ENCODE assay signal across 18 mouse cellular contexts in genomic region chr6:4925966-4926687, GRCm38 (mm10). TPM values are rescaled to one million over a fixed set of nuclear protein-coding genes. Genes with fewer than 3 reads are reported as not detected.
DNase-seq lines count a peak whose midpoint lies in the region; ATAC-seq and TF ChIP-seq lines count a peak whose summit lies in the region.
"Had no signal": no experiment of that assay in that cellular context is flagged by ENCODE, and none has a peak within 500 bp of the region (broad histone marks: within the 10 kb centered on the region; RNA-seq: fewer than 3 reads in every experiment).

No protein-coding gene starts in this region.

- ATAC-seq in heart, postnatal 0 days (ENCODE audit: insufficient read depth, low read depth), result peak; percentile 62; the same call in 1 of the 2 replicates
- ATAC-seq in heart, embryonic 11.5 days (replicated peaks; ENCODE audit: insufficient number of reproducible peaks, low FRiP score, low TSS enrichment), result no peak; the same call in 1 of the 2 replicates
- no peak for ATAC-seq in forebrain, embryonic 11.5 days (replicated peaks; ENCODE audit: low FRiP score)
- ATAC-seq in lung, postnatal 0 days, result no peak
- ATAC-seq: forebrain, embryonic 16.5 days had no signal

- no peak overlapping the region for H3K9ac ChIP-seq in heart, postnatal 0 days (replicated peaks; ENCODE audit: low read depth, low read length)
- H3K9ac ChIP-seq in heart, embryonic 11.5 days (ENCODE audit: low read depth, low read length), result no peak overlapping the region
- no peak overlapping the region for H3K9ac ChIP-seq in forebrain, embryonic 11.5 days (ENCODE audit: low read length)
- no peak overlapping the region for H3K9ac ChIP-seq in lung, postnatal 0 days (replicated peaks; ENCODE audit: low read depth)
- H3K9ac ChIP-seq: hindbrain, embryonic 14.5 days; limb, embryonic 12.5 days had no signal

- H3K9me3 ChIP-seq in heart, postnatal 0 days (replicated peaks; ENCODE audit: control insufficient read depth, low read length), result no peaks in the 10 kb centered on the region
- no peaks in the 10 kb centered on the region for H3K9me3 ChIP-seq in heart, embryonic 11.5 days (replicated peaks; ENCODE audit: control insufficient read depth, low read length)
- no peaks in the 10 kb centered on the region for H3K9me3 ChIP-seq in forebrain, embryonic 11.5 days (ENCODE audit: control insufficient read depth, low read length)
- no peaks in the 10 kb centered on the region for H3K9me3 ChIP-seq in lung, postnatal 0 days (ENCODE audit: low read length)
- H3K9me3 ChIP-seq: limb, embryonic 12.5 days had no signal

- H3K4me3 ChIP-seq in heart, postnatal 0 days (ENCODE audit: low read depth, low read length), result no peak overlapping the region
- no peak overlapping the region for H3K4me3 ChIP-seq in heart, embryonic 11.5 days (ENCODE audit: low read depth, low read length)
- no peak overlapping the region for H3K4me3 ChIP-seq in brown adipose tissue, adult 24 weeks (ENCODE audit: insufficient read depth, low read depth, low read length)
- H3K4me3 ChIP-seq in forebrain, embryonic 11.5 days (ENCODE audit: low read depth, low read length), result no peak overlapping the region
- H3K4me3 ChIP-seq in lung, postnatal 0 days (ENCODE audit: low read depth, low read length), result no peak overlapping the region
- H3K4me3 ChIP-seq: limb, embryonic 12.5 days; myocyte had no signal

- no peak overlapping the region for H3K27ac ChIP-seq in heart, postnatal 0 days (ENCODE audit: low read depth)
- no peak overlapping the region for H3K27ac ChIP-seq in heart, embryonic 11.5 days (ENCODE audit: low read depth, low read length)
- peak overlapping the region; percentile 75 for H3K27ac ChIP-seq in brown adipose tissue, adult 24 weeks (replicated peaks; ENCODE audit: low read depth, low read length)
- H3K27ac ChIP-seq in forebrain, embryonic 11.5 days (ENCODE audit: low read depth, low read length), result no peak overlapping the region
- H3K27ac ChIP-seq in lung, postnatal 0 days (ENCODE audit: low read length), result no peak overlapping the region
- H3K27ac ChIP-seq: hindbrain, embryonic 14.5 days; limb, embryonic 12.5 days had no signal

- H3K27me3 ChIP-seq in heart, postnatal 0 days (ENCODE audit: control insufficient read depth, insufficient read depth, low read length), result no peaks in the 10 kb centered on the region
- no peaks in the 10 kb centered on the region for H3K27me3 ChIP-seq in heart, embryonic 11.5 days (ENCODE audit: control insufficient read depth, insufficient read depth, low read length)
- no peaks in the 10 kb centered on the region for H3K27me3 ChIP-seq in forebrain, embryonic 11.5 days (ENCODE audit: control insufficient read depth, insufficient read depth, low read length)
- H3K27me3 ChIP-seq in lung, postnatal 0 days (replicated peaks; ENCODE audit: insufficient read depth, low read length), result no peaks in the 10 kb centered on the region
- H3K27me3 ChIP-seq: limb, embryonic 12.5 days had no signal

- H3K4me1 ChIP-seq in heart, postnatal 0 days (ENCODE audit: control insufficient read depth, insufficient read depth), result no peaks in the 10 kb centered on the region
- no peaks in the 10 kb centered on the region for H3K4me1 ChIP-seq in heart, embryonic 11.5 days (ENCODE audit: control insufficient read depth, insufficient read depth, low read length)
- H3K4me1 ChIP-seq in brown adipose tissue, adult 24 weeks (ENCODE audit: control insufficient read depth, insufficient read depth, insufficient read length, low read length), result no peaks in the 10 kb centered on the region; the same call in 1 of the 2 replicates
- H3K4me1 ChIP-seq in forebrain, embryonic 11.5 days (replicated peaks; ENCODE audit: control insufficient read depth, insufficient read depth, low read length), result no peaks in the 10 kb centered on the region
- no peaks in the 10 kb centered on the region for H3K4me1 ChIP-seq in lung, postnatal 0 days (ENCODE audit: insufficient read depth, low read depth, low read length)
- H3K4me1 ChIP-seq: limb, embryonic 12.5 days had no signal

- WGBS in heart, postnatal 0 days, result 55% methylated on average over 14 of the region's 14 CpGs
- WGBS in heart, embryonic 11.5 days (ENCODE audit: insufficient replicate concordance), result 63% methylated on average over 14 of the region's 14 CpGs
- 82% methylated on average over 14 of the region's 14 CpGs for WGBS in forebrain, embryonic 11.5 days
- WGBS in lung, postnatal 0 days, result 52% methylated on average over 14 of the region's 14 CpGs

- no peak for TF ChIP-seq CTCF in heart, postnatal 0 days (IDR thresholded peaks at IDR 0.05; ENCODE audit: low read depth)
- TF ChIP-seq CTCF in lung, postnatal 0 days (IDR thresholded peaks at IDR 0.05), result no peak

- no peak overlapping the region for H3K4me2 ChIP-seq in heart, postnatal 0 days (ENCODE audit: low read depth, low read length)
- no peak overlapping the region for H3K4me2 ChIP-seq in heart, embryonic 11.5 days
- H3K4me2 ChIP-seq in forebrain, embryonic 11.5 days (ENCODE audit: low read depth, low read length, severe bottlenecking), result no peak overlapping the region
- H3K4me2 ChIP-seq in lung, postnatal 0 days (replicated peaks; ENCODE audit: low read depth, low read length), result no peak overlapping the region
- H3K4me2 ChIP-seq: hindbrain, embryonic 14.5 days; limb, embryonic 12.5 days; midbrain, embryonic 11.5 days had no signal

- no peaks in the 10 kb centered on the region for H3K36me3 ChIP-seq in heart, postnatal 0 days (replicated peaks; ENCODE audit: control insufficient read depth, insufficient read depth, low read length)
- H3K36me3 ChIP-seq in heart, embryonic 11.5 days (ENCODE audit: control insufficient read depth, insufficient read depth, low read length), result no peaks in the 10 kb centered on the region
- H3K36me3 ChIP-seq in forebrain, embryonic 11.5 days (ENCODE audit: control insufficient read depth, insufficient read depth, low read length), result no peaks in the 10 kb centered on the region
- H3K36me3 ChIP-seq in lung, postnatal 0 days (ENCODE audit: insufficient read depth, low read length), result no peaks in the 10 kb centered on the region
- H3K36me3 ChIP-seq: limb, embryonic 12.5 days had no signal

- TF ChIP-seq EP300 in heart, postnatal 0 days (IDR thresholded peaks at IDR 0.05; ENCODE audit: low read depth), result no peak
- TF ChIP-seq EP300 in lung, postnatal 0 days (IDR thresholded peaks at IDR 0.05), result no peak

- DNase-seq in heart, postnatal 0 days (ENCODE audit: low spot score), result peak; percentile 9
- DNase-seq in right cerebral cortex, adult 18-20 months, result peak; percentile 41
- DNase-seq in right cerebral cortex, postnatal 25 days, result no peak
- no peak for DNase-seq in forebrain, embryonic 11.5 days (ENCODE audit: low spot score)
- DNase-seq in lung, postnatal 0 days (ENCODE audit: low spot score), result no peak
- DNase-seq: cerebellum, adult 8-10 months; heart, adult 18-20 months; kidney, adult 11 months; kidney, postnatal 36 days; lung, postnatal 36 days; thymus, postnatal 14 days had no signal

RNA-seq across cellular contexts. Expression of gene Ppp1r9a, which starts 23.4 kb away (rescaled TPM):
- 11.3 and 11.6 TPM in 2 replicates for total RNA-seq in heart, postnatal 0 days (2014; rRNA removed; ENCODE audit: low replicate concordance)
- 6.8 and 8.3 TPM in 2 replicates for polyA plus RNA-seq in heart, postnatal 0 days (2015; fragmentation: Nextera tagmentation; extraction: Ambion mirVana)
- polyA plus RNA-seq in heart, embryonic 11.5 days (2014; fragmentation: Nextera tagmentation; extraction: Ambion mirVana), result 16.1 and 25.0 TPM in 2 replicates
- polyA plus RNA-seq in brown adipose tissue, adult 24 weeks (2012; ENCODE audit: insufficient read depth, insufficient read length, missing spikeins), result 8.3 and 8.9 TPM in 2 replicates
- polyA plus RNA-seq in forebrain, embryonic 11.5 days (2014; fragmentation: Nextera tagmentation; extraction: Ambion mirVana), result 26.3 and 29.2 TPM in 2 replicates
- polyA plus RNA-seq in lung, postnatal 0 days (2015; fragmentation: Nextera tagmentation; extraction: Ambion mirVana), result 11.2 and 16.2 TPM in 2 replicates

Comparison
In these comparisons a context has a peak if more than half of its experiments do, and no peak if none do; other contexts are left out.
1. DNase-seq: peak in heart, postnatal 0 days (single experiment) and right cerebral cortex, adult 18-20 months (single experiment); none in right cerebral cortex, postnatal 25 days (single experiment), forebrain, embryonic 11.5 days (single experiment) and lung, postnatal 0 days (single experiment).